Mouse (Mus musculus) brain, adult 10 weeks (tissue): ENCODE measurements around the gene Klf2. TPM values are rescaled to one million over a fixed set of nuclear protein-coding genes. Genes with fewer than 3 reads are reported as not detected.

Experiments used
- polyA plus RNA-seq: library from polyadenylated mRNA; stranded (reverse); fragments of 350-450 nt; fragmentation: Illumina TruSeq; extraction: RNeasy Lipid Tissue Mini Kit (QIAGEN cat#74804); gene quantifications from one replicate; pipeline ENCODE4 v1.2.3, GENCODE M21; 2015; ENCODE audit warnings: low read depth, low replicate concordance

Gene Klf2
- polyA plus RNA-seq, result 10.3 TPM

DNA sequence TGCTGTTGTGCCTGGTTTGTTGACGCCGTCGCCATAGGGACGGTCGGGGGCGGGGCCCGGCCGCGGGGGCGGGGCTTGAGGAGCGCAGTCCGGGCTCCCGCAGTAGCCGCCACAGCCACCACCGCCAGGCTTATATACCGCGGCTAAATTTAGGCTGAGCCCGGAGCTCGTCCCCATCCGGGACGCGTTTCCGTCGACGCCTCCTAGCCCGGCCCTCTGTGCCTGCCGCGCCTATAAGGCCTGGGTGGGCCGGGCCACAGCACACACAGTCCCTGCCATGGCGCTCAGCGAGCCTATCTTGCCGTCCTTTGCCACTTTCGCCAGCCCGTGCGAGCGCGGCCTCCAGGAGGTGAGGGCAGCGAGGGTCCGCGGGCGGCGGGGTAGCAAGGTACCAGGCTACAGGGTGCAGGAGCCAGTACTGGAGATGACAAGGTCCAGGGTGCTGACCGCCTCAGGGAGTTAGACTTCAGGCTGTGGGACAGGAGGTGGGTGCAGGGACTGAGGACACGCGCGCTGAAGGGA is at the start of gene Klf2:
Klf2 (plus strand) TSS at position 233 of the 522 bp plus-strand sequence.

DNA sequence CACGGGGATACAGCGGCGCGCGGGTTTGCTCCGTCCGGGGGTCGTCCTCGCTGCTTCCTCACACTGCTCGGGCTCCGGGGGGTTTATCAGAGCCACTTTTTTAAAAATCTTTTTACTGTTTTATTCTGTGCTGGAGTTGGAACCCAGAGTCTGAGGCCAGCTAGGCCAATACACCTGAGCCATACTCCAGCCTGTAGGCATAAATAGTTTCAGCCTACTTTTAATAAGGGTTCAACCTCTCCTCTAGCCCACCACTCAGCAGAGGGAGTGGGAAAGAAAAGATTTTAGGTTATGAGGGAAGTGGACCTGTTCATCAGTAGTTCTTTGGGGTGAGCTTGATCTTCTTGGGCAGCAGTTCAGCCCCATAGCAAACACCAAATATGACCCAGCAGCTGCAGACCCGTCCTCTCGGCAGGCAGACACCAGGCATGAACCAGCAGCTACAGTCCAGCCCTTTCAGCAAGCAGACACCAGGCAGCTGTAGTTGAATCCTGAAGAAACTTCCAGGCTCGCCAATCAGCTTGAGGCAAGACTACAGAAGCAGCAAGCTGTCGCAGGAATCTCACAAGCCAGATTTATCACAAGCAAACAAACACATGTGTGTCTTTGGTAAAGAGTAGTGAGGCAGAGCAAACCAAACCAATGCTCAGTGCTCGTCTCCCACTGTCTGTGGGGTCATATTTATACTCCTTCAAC is 13.5 kb upstream of the Klf2 start, which contains the start of gene Gm10282:
Gm10282 (minus strand) TSS at position 51 of the 696 bp plus-strand sequence.

Other genes with a start within 250 kb of the Klf2 start
- not detected for gene Olfr373, start 235.9 kb upstream of the Klf2 start, polyA plus RNA-seq
- gene Olfr374, start 212.0 kb upstream of the Klf2 start, polyA plus RNA-seq, result not detected
- 41.8 TPM for gene Tpm4, start 184.1 kb upstream of the Klf2 start, polyA plus RNA-seq
- gene Rab8a, start 157.8 kb upstream of the Klf2 start, polyA plus RNA-seq, result 52.3 TPM
- not detected for gene Hsh2d, start 129.4 kb upstream of the Klf2 start, polyA plus RNA-seq
- not detected for gene Cib3, start 106.2 kb upstream of the Klf2 start, polyA plus RNA-seq
- gene Gm11034, start 105.4 kb upstream of the Klf2 start, polyA plus RNA-seq, result not detected
- gene Fam32a, start 99.3 kb upstream of the Klf2 start, polyA plus RNA-seq, result 80.9 TPM
- 83.9 TPM for gene Ap1m1, start 79.0 kb upstream of the Klf2 start, polyA plus RNA-seq
- 3.9 TPM for gene Gm10282, start 13.8 kb upstream of the Klf2 start, polyA plus RNA-seq
- 45.5 TPM for gene Eps15l1, start 102.4 kb downstream of the Klf2 start, polyA plus RNA-seq
- gene Calr3, start 124.8 kb downstream of the Klf2 start, polyA plus RNA-seq, result 2.2 TPM
- gene 1700030K09Rik, start 124.8 kb downstream of the Klf2 start, polyA plus RNA-seq, result 7.6 TPM
- gene Cherp, start 156.2 kb downstream of the Klf2 start, polyA plus RNA-seq, result 37.2 TPM
- gene Slc35e1, start 173.6 kb downstream of the Klf2 start, polyA plus RNA-seq, result 37.9 TPM
- 6.5 TPM for gene Med26, start 229.2 kb downstream of the Klf2 start, polyA plus RNA-seq